Mouse (Mus musculus): ENCODE data around the gene Gnaz. TPM values are rescaled to one million over a fixed set of nuclear protein-coding genes. Genes with fewer than 3 reads are reported as not detected.

The Gnaz gene
- total RNA-seq (2023; ENCODE audit: inconsistent age) = 0.15 to 0.33 TPM in 2 of 4 replicates, not detected in the others

GRCm38 (mm10) chr10:74966850-74967451 lies at the start of gene Gnaz:
Gene Gnaz, plus strand, starts transcription at chr10:74967177.

GRCm38 (mm10) chr10:75032395-75032794 lies 65.4 kb downstream of the Gnaz start, which contains the start of gene Rsph14:
Gene Rsph14, minus strand, starts transcription at chr10:75032586.

GRCm38 (mm10) chr10:75036883-75037379 lies 70.0 kb downstream of the Gnaz start, which contains the start of gene Rab36:
Gene Rab36, plus strand, starts transcription at chr10:75037058.

GRCm38 (mm10) chr10:75060217-75060842 lies 93.4 kb downstream of the Gnaz start, which contains the start of gene Bcr:
Gene Bcr, plus strand, starts transcription at chr10:75060592.

Other genes with a start within 250 kb of the Gnaz start
- not detected in 4 replicates for gene Rsph14, start 65.4 kb downstream of the Gnaz start, total RNA-seq (2023; ENCODE audit: inconsistent age)
- 0.29 to 0.66 TPM (median 0.42 TPM) in 3 of 4 replicates, not detected in the other for gene Rab36, start 69.9 kb downstream of the Gnaz start, total RNA-seq (2023; ENCODE audit: inconsistent age)
- gene Bcr, start 93.4 kb downstream of the Gnaz start, total RNA-seq (2023; ENCODE audit: inconsistent age) = 19.4 to 22.8 TPM (median 20.7 TPM) in 4 replicates
- 65.7 to 76.6 TPM (median 67.2 TPM) in 4 replicates for gene Specc1l, start 244.9 kb downstream of the Gnaz start, total RNA-seq (2023; ENCODE audit: inconsistent age)